Comparison of ENCODE assay signal across 24 mouse cellular contexts in the genomic region with DNA sequence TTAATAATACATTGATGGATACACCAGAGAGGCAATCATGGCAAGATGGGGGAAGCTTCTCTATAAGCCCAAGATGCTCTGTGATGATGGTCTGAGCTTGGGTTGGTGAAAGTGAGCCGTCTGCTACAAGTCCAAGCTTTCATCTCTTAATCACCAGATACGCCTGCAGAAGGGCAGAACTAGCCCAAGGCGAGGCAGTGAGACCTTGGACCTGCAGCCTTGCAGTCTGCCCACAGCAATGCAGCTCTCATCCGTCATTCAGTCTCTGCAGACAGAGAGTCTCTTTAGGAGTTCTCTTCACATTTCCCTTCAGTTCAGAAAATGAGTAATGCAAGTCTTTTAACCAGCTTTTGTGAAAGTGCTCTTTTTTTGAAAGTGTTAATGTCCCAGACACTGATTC. TPM values are rescaled to one million over a fixed set of nuclear protein-coding genes. Genes with fewer than 3 reads are reported as not detected.
DNase-seq lines count a peak whose midpoint lies in the region; TF ChIP-seq lines count a peak whose summit lies in the region.
"Had no signal": no experiment of that assay in that cellular context is flagged by ENCODE, and none has a peak within 500 bp of the region (broad histone marks: within the 10 kb centered on the region; RNA-seq: fewer than 3 reads in every experiment).

No protein-coding gene starts in this region.

- peak; percentile 57 for DNase-seq in adrenal gland, adult 8-10 months
- no peak for DNase-seq in adrenal gland, postnatal 25 days
- DNase-seq in MEL (ENCODE audit: low read depth, low spot score): no peak
- DNase-seq in Muller cell, postnatal 12 days (ENCODE audit: inconsistent ontology term): no peak
- DNase-seq in cerebellum, adult 8-10 months: no peak
- DNase-seq: cerebellum, adult 11-12 months; cerebellum, postnatal 10 days; heart, postnatal 36 days; kidney, adult 9 months; kidney, postnatal 10 days; layer of hippocampus, adult 9-11 months; midbrain, embryonic 14.5 days; right cerebral cortex, adult 18-20 months; right cerebral cortex, postnatal 4 days; thymus, adult 18-20 months; thymus, postnatal 25 days had no signal

- H3K4me1 ChIP-seq in MEL (ENCODE audit: control insufficient read depth in 1 of 2, insufficient read depth in 2 of 2, low read length in 2 of 2): peaks cover 2 to 11% of the 10 kb centered on the region in 2 experiments
- H3K4me1 ChIP-seq in bone marrow macrophage, adult 2 months (ENCODE audit: control insufficient read depth, insufficient read depth, low read length): peaks cover 47% of the 10 kb centered on the region
- H3K4me1 ChIP-seq in megakaryocyte, embryonic 14.5 days: peaks cover 47% of the 10 kb centered on the region

- no peaks in the 10 kb centered on the region for H3K9me3 ChIP-seq in MEL (replicated peaks; ENCODE audit: insufficient read depth, low read length)
- peaks cover 21% of the 10 kb centered on the region for H3K9me3 ChIP-seq in megakaryocyte, embryonic 14.5 days
- H3K9me3 ChIP-seq: G1E; neural tube, embryonic 15.5 days had no signal

- H3K79me2 ChIP-seq in MEL (ENCODE audit: control insufficient read depth, insufficient read depth, low read length, poor library complexity): no peaks in the 10 kb centered on the region

- peak overlapping the region; percentile 6; the same call in 1 of the 2 replicates for H3K27ac ChIP-seq in MEL (ENCODE audit: control insufficient read depth, low read depth, low read length)
- H3K27ac ChIP-seq in bone marrow macrophage, adult 2 months (ENCODE audit: insufficient read depth, low read depth, low read length): peak overlapping the region; percentile 86
- H3K27ac ChIP-seq: hindbrain, embryonic 12.5 days; limb, embryonic 12.5 days; neural tube, embryonic 15.5 days; stomach, postnatal 0 days had no signal

- H3K9ac ChIP-seq in MEL (ENCODE audit: control insufficient read depth, low read depth, low read length, poor library complexity, severe bottlenecking): no peak overlapping the region
- H3K9ac ChIP-seq: hindbrain, embryonic 12.5 days; limb, embryonic 12.5 days; neural tube, embryonic 15.5 days had no signal

- no peak for TF ChIP-seq EP300 in MEL (IDR thresholded peaks at IDR 0.05; ENCODE audit: low read depth in 1 of 2, low read length in 2 of 2)

- no peaks in the 10 kb centered on the region for H3K27me3 ChIP-seq in MEL (ENCODE audit: control insufficient read depth in 1 of 2, insufficient read depth in 2 of 2, low read length in 2 of 2)
- peaks cover 37% of the 10 kb centered on the region for H3K27me3 ChIP-seq in megakaryocyte, embryonic 14.5 days (replicated peaks)
- H3K27me3 ChIP-seq: hindbrain, embryonic 12.5 days; limb, embryonic 12.5 days; neural tube, embryonic 15.5 days had no signal

- H3K4me3 ChIP-seq in MEL (ENCODE audit: control insufficient read depth in 1 of 2, insufficient read depth in 1 of 2, low read depth in 2 of 2, low read length in 2 of 2): no peak overlapping the region
- 0 out of 2 replicates have a peak overlapping the region, but pooled peaks have one; percentile 12 for H3K4me3 ChIP-seq in bone marrow macrophage, adult 2 months (ENCODE audit: insufficient read depth, low read length)
- peak overlapping the region; percentile 4 for H3K4me3 ChIP-seq in megakaryocyte, embryonic 14.5 days (replicated peaks)
- H3K4me3 ChIP-seq: erythroblast, embryonic 14.5 days; hindbrain, embryonic 12.5 days; limb, embryonic 12.5 days; neural tube, embryonic 15.5 days had no signal

- TF ChIP-seq CTCF in MEL (IDR thresholded peaks at IDR 0.05 in 2 of 3, conservative IDR thresholded peaks at IDR 0.05 in 1 of 3; ENCODE audit: control insufficient read depth in 1 of 3, insufficient read depth in 1 of 3, low read depth in 2 of 3, low read length in 3 of 3, poor library complexity in 1 of 3, severe bottlenecking in 1 of 3): no peak
- TF ChIP-seq CTCF in bone marrow macrophage, adult 2 months (IDR thresholded peaks at IDR 0.05; ENCODE audit: low read depth, low read length): 0 out of 2 replicates have a peak, but pooled peaks have one; percentile 10

- no peak for TF ChIP-seq RAD21 in MEL (IDR thresholded peaks at IDR 0.05; ENCODE audit: low read depth, low read length)

- H3K36me3 ChIP-seq in MEL (ENCODE audit: control insufficient read depth in 1 of 2, insufficient read depth in 2 of 2, low read length in 2 of 2): peaks cover 0 to 20% of the 10 kb centered on the region in 2 experiments; a peak in 2 of 4 replicates
- H3K36me3 ChIP-seq in megakaryocyte, embryonic 14.5 days (replicated peaks; ENCODE audit: low read length): peaks cover 14% of the 10 kb centered on the region
- H3K36me3 ChIP-seq: hindbrain, embryonic 12.5 days; neural tube, embryonic 15.5 days had no signal

- TF ChIP-seq POLR2A in MEL (IDR thresholded peaks at IDR 0.05; ENCODE audit: control insufficient read depth in 1 of 2, insufficient read depth in 1 of 2, low read depth in 1 of 2, low read length in 2 of 2, poor library complexity in 1 of 2): no peak
- no peak for TF ChIP-seq POLR2A in bone marrow macrophage, adult 2 months (IDR thresholded peaks at IDR 0.05; ENCODE audit: borderline replicate concordance, low read depth, low read length)

TF ChIP-seq in MEL, 35 proteins besides CTCF, POLR2A, EP300 and RAD21:
- TF ChIP-seq UBTF (IDR thresholded peaks at IDR 0.05; ENCODE audit: borderline replicate concordance, insufficient read depth, low read depth, low read length): no peak
TF ChIP-seq in MEL: peak in this region for 0.

RNA-seq across cellular contexts. Expression of gene Wdfy2, which starts 20.4 kb away (rescaled TPM):
- 10 to 100 TPM; 39.7 to 40.5 (median 40.0) TPM for total RNA-seq in adrenal gland, adult 8-10 months (2022)
- 43.2 and 46.3 TPM in 2 replicates for total RNA-seq in adrenal gland, postnatal 25 days (2021)
- 2.7 and 3.3 TPM in 2 replicates for total RNA-seq in MEL (2012; rRNA removed)
- 1 to 10 TPM in 1 of 2 experiments, not detected in 1; 4.1 TPM for polyA plus RNA-seq in MEL (2012; ENCODE audit: insufficient read depth in 1 of 2, insufficient read length in 2 of 2, low read depth in 1 of 2, low replicate concordance in 2 of 2, missing spikeins in 1 of 2)
- polyA plus RNA-seq in bone marrow macrophage, adult 2 months (2012; ENCODE audit: insufficient read depth, insufficient read length, missing spikeins): 80.6 and 83.5 TPM in 2 replicates
- 0.49 and 0.56 TPM in 2 replicates for polyA plus RNA-seq in megakaryocyte, embryonic 14.5 days (2012; ENCODE audit: insufficient read depth, low replicate concordance)

Comparison
In these comparisons a context has a peak if more than half of its experiments do, and no peak if none do; other contexts are left out.
1. H3K4me3 ChIP-seq: peak in bone marrow macrophage, adult 2 months (single experiment) and megakaryocyte, embryonic 14.5 days (single experiment); none in MEL (0 of 2).